Mouse (Mus musculus) heart, embryonic 11.5 days (tissue): ENCODE data around the gene Crtam. TPM values are rescaled to one million over a fixed set of nuclear protein-coding genes. Genes with fewer than 3 reads are reported as not detected.

Source experiments
- ATAC-seq: fragments of 200-750 bp; cut with Nextera tagmentation; replicated peaks from 2 replicates; pipeline ENCODE4 v1.8.0; 2017; ENCODE audit warnings: moderate library complexity; ENCODE audit not compliant: insufficient number of reproducible peaks, low FRiP score, low TSS enrichment
- H3K27ac ChIP-seq: fragments of 300-500 bp; sonication (generic); 2 replicates; pipeline ENCODE4 v1.5.1; 2014; ENCODE audit warnings: mild to moderate bottlenecking, low read depth, low read length
- H3K27me3 ChIP-seq: fragments of 300-500 bp; sonication (generic); 2 replicates; pipeline ENCODE4 v1.6.1; 2014; ENCODE audit warnings: mild to moderate bottlenecking, low read length, mixed read lengths; ENCODE audit not compliant: control insufficient read depth, insufficient read depth
- H3K36me3 ChIP-seq: fragments of 300-500 bp; sonication (generic); 2 replicates; pipeline ENCODE4 v1.6.1; 2014; ENCODE audit warnings: mild to moderate bottlenecking, low read length, moderate library complexity, mixed read lengths; ENCODE audit not compliant: control insufficient read depth, insufficient read depth
- H3K4me1 ChIP-seq: fragments of 300-500 bp; sonication (generic); 2 replicates; pipeline ENCODE4 v1.6.1; 2014; ENCODE audit warnings: low read length; ENCODE audit not compliant: control insufficient read depth, insufficient read depth
- H3K4me2 ChIP-seq: fragments of 300-500 bp; sonication (generic); 2 replicates; pipeline ENCODE4 v1.6.1; 2014; ENCODE audit warnings: mild to moderate bottlenecking, moderate library complexity
- H3K4me3 ChIP-seq: fragments of 300-500 bp; sonication (generic); 2 replicates; pipeline ENCODE4 v1.5.1; 2014; ENCODE audit warnings: low read depth, low read length
- H3K9ac ChIP-seq: fragments of 300-500 bp; sonication (generic); 2 replicates; pipeline ENCODE4 v1.6.1; 2014; ENCODE audit warnings: mild to moderate bottlenecking, low read depth, low read length, moderate library complexity
- H3K9me3 ChIP-seq: fragments of 300-500 bp; sonication (generic); replicated peaks from 2 replicates; pipeline ENCODE4 v1.6.1; 2016; ENCODE audit warnings: low read length; ENCODE audit not compliant: control insufficient read depth
- WGBS: fragments of 180-500 bp; shearing (Covaris S2); extraction: QIAGEN DNeasy Blood & Tissue Kit; methylation state at CpG from one replicate; pipeline ENCODE4 v1.1.7; 2014; ENCODE audit not compliant: insufficient replicate concordance; 5-methylcytosine and 5-hydroxymethylcytosine counted together
- polyA plus RNA-seq: library from polyadenylated mRNA; unstranded; fragments of >200 nt; fragmentation: Nextera tagmentation; extraction: Ambion mirVana; gene quantifications from 2 replicates; pipeline ENCODE4 v1.2.1, GENCODE M21; 2014

Crtam gene
- polyA plus RNA-seq, 1 experiment from 2014 or later = 0.13 TPM

DNA sequence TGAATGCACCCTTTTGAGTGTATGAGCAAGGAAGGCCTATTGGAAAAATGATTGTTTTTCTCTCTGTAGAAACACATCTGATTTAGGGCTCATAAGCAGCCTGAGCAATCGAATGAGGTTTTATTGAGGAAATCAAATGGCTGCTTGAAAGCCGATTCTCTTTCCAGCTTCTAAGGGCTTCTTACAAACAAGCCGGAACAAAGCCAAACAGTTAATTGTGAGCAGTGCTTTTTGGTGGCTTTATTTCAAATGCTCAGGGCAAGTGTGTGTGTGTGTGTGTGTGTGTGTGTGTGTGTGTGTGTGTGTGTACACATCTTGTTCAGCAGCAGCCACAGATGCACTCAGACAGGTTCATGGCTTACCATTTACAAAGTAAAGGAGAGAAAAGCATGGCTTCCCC is 43.0 kb downstream of the Crtam start:
- Histone ChIP-seq H3K9ac (no peak overlapping the region), H3K27me3 (peaks cover 34% of the 10 kb centered on the region), H3K4me1 (peaks cover 4% of the 10 kb centered on the region), H3K27ac (no peak overlapping the region), H3K4me2 (no peak overlapping the region), H3K9me3 (no peaks in the 10 kb centered on the region), H3K4me3 (no peak overlapping the region), H3K36me3 (no peaks in the 10 kb centered on the region)
- no peak for ATAC-seq
- 81% methylated on average over 3 of the region's 3 CpGs for WGBS

DNA sequence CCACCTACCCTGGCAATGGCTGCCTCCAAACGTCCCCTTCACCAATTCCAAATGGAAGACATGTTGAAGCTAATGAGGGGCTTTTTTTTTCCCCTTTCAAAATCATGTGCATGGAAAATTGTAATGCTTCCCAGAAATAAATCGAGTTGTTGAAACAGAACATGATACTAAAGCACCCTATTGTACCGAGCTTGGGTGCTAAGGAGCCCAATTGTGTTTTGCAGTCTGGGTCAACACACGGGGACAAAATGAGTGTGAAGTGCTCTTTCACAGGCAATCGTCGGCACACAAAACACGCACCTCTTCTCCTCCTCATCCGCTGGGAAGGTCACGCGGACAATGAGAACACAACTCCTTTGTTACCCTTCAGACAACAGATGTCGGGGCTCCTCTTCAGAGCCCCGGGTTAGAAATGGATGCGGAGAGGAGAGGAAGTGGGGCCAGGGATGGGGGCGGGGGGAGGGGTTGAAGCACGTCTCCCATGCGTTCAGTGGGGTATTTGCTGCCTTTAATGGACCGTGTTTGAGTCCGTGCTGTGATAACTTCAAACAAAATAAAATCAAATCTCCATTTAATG is 55.3 kb downstream of the Crtam start:
- ATAC-seq = no peak
- H3K27ac ChIP-seq = no peak overlapping the region
- 63% methylated on average over 18 of the region's 18 CpGs for WGBS
- no peaks in the 10 kb centered on the region for H3K36me3 ChIP-seq
- no peak overlapping the region for H3K4me3 ChIP-seq
- H3K9ac ChIP-seq = no peak overlapping the region
- no peak overlapping the region for H3K4me2 ChIP-seq
- H3K27me3 ChIP-seq = no peaks in the 10 kb centered on the region
- no peaks in the 10 kb centered on the region for H3K9me3 ChIP-seq
- no peaks in the 10 kb centered on the region for H3K4me1 ChIP-seq

DNA sequence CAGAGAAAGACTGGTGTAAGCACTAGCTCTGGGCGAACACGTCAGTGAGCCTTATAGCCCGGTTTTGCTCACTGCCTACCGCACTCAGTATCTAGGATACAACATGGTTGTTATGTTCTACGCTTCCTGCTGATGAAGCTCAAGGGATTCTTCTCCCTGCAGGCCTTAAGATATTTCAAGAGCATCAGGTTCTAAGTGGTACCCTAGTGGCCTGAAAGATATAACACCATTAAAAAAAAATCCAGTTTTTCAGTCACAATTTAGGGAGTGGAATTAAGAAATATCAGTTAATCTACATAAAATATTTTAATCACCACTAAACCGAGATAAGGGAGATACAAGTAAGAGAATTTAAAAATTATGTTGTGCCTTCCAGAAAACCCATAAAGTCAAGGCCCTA is 56.0 kb downstream of the Crtam start:
- Histone ChIP-seq H3K36me3 (no peaks in the 10 kb centered on the region), H3K27me3 (no peaks in the 10 kb centered on the region), H3K4me2 (no peak overlapping the region), H3K4me1 (no peaks in the 10 kb centered on the region), H3K9ac (no peak overlapping the region), H3K4me3 (no peak overlapping the region), H3K9me3 (no peaks in the 10 kb centered on the region), H3K27ac (no peak overlapping the region)
- 87% methylated on average over 6 of the region's 6 CpGs for WGBS
- ATAC-seq = no peak

DNA sequence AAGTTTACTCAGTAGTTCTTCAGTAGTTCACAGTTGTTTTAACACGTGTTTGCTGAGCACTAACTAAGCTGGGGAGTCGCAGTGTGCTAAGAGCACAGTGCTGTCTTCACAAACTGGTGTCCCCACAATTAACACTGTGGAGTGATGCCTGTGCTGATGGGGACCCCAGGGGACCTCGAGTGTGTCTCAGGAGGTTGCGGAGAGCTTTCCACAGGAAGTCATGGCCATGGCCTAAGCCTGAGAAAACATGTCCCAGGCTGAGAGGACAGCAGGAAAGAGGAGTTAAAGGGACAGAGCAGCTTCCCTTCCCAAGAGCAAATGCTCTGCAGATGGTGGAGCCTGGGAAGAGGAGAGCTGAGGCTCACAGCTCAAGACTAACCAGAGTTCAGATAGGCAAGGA is 57.3 kb downstream of the Crtam start:
- Histone ChIP-seq H3K9ac (no peak overlapping the region), H3K4me2 (no peak overlapping the region), H3K9me3 (no peaks in the 10 kb centered on the region), H3K27ac (no peak overlapping the region), H3K4me1 (no peaks in the 10 kb centered on the region), H3K4me3 (no peak overlapping the region), H3K27me3 (no peaks in the 10 kb centered on the region), H3K36me3 (no peaks in the 10 kb centered on the region)
- no peak for ATAC-seq
- WGBS = 36% methylated on average over 4 of the region's 4 CpGs

DNA sequence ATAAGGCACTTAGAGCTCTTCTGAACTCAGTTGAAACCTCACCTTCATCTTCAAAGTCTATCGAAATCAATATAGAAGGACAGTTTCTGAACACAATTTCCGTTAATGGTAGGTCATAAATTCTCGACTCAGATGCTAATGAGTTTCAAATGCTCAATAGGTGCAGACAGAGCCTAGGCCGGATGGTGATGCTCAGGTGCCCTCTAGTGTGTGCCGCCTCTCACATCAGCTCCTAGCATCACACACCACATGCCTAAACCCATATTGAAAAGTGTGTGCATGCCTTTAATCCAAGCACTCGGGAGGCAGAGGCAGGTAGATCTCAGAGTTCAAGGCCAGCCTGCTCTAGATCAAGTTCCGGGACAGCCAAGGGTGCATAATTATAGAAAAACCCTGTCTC is 67.0 kb downstream of the Crtam start:
- Histone ChIP-seq H3K36me3 (no peaks in the 10 kb centered on the region), H3K27ac (no peak overlapping the region), H3K4me1 (no peaks in the 10 kb centered on the region), H3K4me3 (no peak overlapping the region), H3K9ac (no peak overlapping the region), H3K9me3 (no peaks in the 10 kb centered on the region), H3K27me3 (no peaks in the 10 kb centered on the region), H3K4me2 (no peak overlapping the region)
- 54% methylated on average over 7 of the region's 7 CpGs for WGBS
- ATAC-seq = no peak

DNA sequence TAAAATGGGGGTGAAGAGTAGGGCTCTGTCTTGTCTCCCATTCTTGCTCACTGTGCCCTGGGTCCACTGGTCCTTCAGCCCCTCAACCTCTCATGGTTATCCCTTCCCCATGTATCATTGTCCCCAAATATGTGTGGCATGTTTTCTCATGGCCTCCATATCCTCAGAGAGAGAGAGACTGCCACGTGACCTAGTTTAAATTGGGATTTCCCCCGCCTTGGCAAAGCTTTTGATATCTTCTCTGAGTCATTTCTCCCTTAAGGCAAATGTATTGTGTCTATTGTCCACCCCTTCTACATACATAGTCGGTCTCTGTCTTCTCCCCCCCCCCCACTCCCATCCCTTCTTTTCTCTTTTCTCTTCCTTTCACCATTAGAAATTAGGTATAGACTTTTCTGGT is 71.1 kb downstream of the Crtam start:
- no peak overlapping the region for H3K9ac ChIP-seq
- H3K36me3 ChIP-seq = no peaks in the 10 kb centered on the region
- no peak for ATAC-seq
- H3K27ac ChIP-seq = no peak overlapping the region
- H3K27me3 ChIP-seq = no peaks in the 10 kb centered on the region
- H3K9me3 ChIP-seq = no peaks in the 10 kb centered on the region
- H3K4me3 ChIP-seq = no peak overlapping the region
- H3K4me1 ChIP-seq = no peaks in the 10 kb centered on the region
- WGBS = 66% methylated on average over 3 of the region's 3 CpGs
- no peak overlapping the region for H3K4me2 ChIP-seq

DNA sequence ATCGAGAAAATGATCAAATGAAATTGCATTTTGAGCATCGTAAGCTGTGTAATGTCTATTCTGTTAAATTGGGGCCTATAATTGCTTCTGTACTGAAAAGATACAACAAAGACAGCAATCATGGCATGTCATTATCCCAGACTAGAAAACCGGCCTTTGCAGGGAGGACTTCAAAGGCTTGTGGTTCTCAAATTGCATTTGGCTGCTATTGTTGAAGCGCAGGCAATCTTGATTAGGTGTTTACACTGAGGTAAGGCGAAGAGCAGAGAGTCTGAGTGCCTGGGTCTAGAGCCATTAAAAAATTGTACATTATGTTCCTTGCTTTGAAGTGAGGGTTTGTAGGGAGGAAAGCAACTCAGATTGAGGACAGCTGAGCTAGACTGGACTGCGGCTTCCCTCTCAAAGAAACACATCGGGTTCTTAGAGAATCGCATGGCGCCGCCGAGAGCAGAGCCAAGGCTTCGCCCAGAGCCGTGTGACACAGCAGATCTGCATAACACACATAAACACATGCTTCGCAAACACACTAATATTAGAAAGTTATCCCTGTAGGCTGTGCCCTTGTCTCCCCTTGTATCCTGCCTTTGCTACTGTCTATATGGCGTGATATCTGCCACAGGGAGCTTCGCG is 77.0 kb downstream of the Crtam start:
- Histone ChIP-seq H3K27ac (no peak overlapping the region), H3K4me2 (no peak overlapping the region), H3K4me1 (no peaks in the 10 kb centered on the region), H3K36me3 (no peaks in the 10 kb centered on the region), H3K9me3 (no peaks in the 10 kb centered on the region), H3K9ac (no peak overlapping the region), H3K4me3 (no peak overlapping the region), H3K27me3 (no peaks in the 10 kb centered on the region)
- no peak for ATAC-seq
- 84% methylated on average over 17 of the region's 17 CpGs for WGBS

Other genes starting within 250 kb of the Crtam start
- 2,531 and 2,677 TPM in 2 replicates for gene Hspa8, start 203.6 kb downstream of the Crtam start, polyA plus RNA-seq
- gene Bsx, start 130.5 kb downstream of the Crtam start, polyA plus RNA-seq = not detected in 2 replicates
- gene Jhy, start 40.5 kb downstream of the Crtam start, polyA plus RNA-seq = 0.08 TPM in 1 of 2 replicates, not detected in the other
- 15.2 and 15.7 TPM in 2 replicates for gene Ubash3b, start 157.1 kb upstream of the Crtam start, polyA plus RNA-seq